Mouse (Mus musculus): ENCODE results near the gene Trrap.

DNA sequence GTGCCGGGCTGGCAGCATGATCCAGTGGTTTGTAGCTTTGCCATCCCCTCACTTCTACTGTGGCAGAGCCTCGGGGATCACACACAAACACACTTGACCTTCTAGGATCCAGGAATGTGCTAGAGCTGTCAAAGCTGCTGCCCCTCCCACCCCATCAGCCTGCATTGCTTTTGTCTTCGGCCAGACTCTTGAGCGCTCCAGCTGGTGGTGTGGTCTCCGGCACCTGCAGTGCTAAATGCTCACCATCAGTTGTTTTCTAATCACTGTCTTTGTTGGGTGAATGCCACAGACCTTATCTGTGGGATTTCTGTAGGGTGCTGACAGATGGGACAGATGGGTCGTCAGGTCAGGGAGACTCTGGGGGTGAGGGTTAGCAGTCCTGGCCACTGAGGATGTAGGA is 88.4 kb downstream of the Trrap start:
- TF ChIP-seq CTCF (IDR thresholded peaks at IDR 0.05; ENCODE audit: extremely low read depth, insufficient read length, insufficient replicate concordance, low read depth, low read length) (no peak), POLR2A (IDR thresholded peaks at IDR 0.05; ENCODE audit: low read depth, low read length) (no peak)

Measured in small intestine, adult 2 months (tissue).